Mouse (Mus musculus): Measurements from ENCODE around the gene C3ar1. TPM values are rescaled to one million over a fixed set of nuclear protein-coding genes. Genes with fewer than 3 reads are reported as not detected.

C3ar1 gene
- polyA plus RNA-seq, 1 experiment from 2014 or later: 1.4 TPM

DNA sequence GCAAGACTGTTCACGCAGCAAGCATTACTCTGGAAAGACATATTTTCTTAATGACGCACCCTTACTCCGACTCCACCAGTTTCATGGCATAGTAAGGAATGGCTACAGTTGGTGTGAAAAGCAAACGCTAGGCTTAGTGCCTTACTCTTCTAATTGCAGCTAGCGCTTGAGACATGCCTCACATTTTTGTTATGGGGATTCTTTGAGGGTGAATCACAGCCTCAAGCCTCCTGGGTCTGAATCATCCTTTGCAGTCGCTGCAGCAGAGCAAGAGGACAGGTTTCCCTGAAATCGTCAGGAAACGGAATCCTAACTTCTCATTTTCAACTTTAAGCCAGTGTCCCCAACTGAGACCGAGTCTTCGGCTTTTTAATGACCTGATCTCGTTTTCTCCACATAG lies 13.9 kb upstream of the C3ar1 start:
- Histone ChIP-seq H3K4me2 (no peak overlapping the region), H3K9ac (no peak overlapping the region), H3K9me3 (replicated peaks) (no peaks in the 10 kb centered on the region), H3K36me3 (no peaks in the 10 kb centered on the region), H3K27ac (ENCODE audit: poor library complexity, severe bottlenecking) (no peak overlapping the region), H3K4me1 (replicated peaks) (no peaks in the 10 kb centered on the region), H3K4me3 (no peak overlapping the region), H3K27me3 (replicated peaks) (no peaks in the 10 kb centered on the region)
- 59% methylated on average over 11 of the region's 11 CpGs for WGBS
- no peak for ATAC-seq (ENCODE audit: insufficient number of reproducible peaks, low FRiP score)

GRCm38 (mm10) chr6:122867914-122868313 lies 12.0 kb upstream of the C3ar1 start:
- Histone ChIP-seq H3K4me3 (no peak overlapping the region), H3K36me3 (no peaks in the 10 kb centered on the region), H3K4me2 (no peak overlapping the region), H3K27ac (ENCODE audit: poor library complexity, severe bottlenecking) (no peak overlapping the region), H3K4me1 (replicated peaks) (no peaks in the 10 kb centered on the region), H3K9me3 (replicated peaks) (no peaks in the 10 kb centered on the region), H3K9ac (no peak overlapping the region), H3K27me3 (replicated peaks) (no peaks in the 10 kb centered on the region)
- ATAC-seq (ENCODE audit: insufficient number of reproducible peaks, low FRiP score): no peak
- 59% methylated on average over 4 of the region's 4 CpGs for WGBS

DNA sequence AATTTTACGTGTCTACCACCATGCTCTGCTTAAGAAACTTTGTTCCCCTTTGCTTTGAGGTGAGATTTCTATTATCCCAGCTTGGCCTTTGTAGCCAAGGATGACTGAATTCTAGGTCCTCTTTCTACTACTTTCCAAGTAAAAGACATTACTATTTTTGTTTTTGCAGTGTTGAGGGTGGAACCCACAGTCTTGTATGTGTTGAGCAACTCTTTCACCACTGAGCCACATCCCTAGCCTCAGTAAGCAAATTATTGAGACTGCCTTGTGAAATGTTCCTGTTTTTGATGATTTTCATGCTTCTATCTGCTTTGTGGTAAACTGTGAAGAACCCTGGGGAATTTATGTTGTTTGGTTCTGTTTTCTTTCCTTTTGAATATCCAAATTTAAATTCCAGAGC lies 6.9 kb upstream of the C3ar1 start:
- H3K36me3 ChIP-seq: no peaks in the 10 kb centered on the region
- no peaks in the 10 kb centered on the region for H3K27me3 ChIP-seq (replicated peaks)
- no peak for ATAC-seq (ENCODE audit: insufficient number of reproducible peaks, low FRiP score)
- H3K27ac ChIP-seq (ENCODE audit: poor library complexity, severe bottlenecking): no peak overlapping the region
- no peak overlapping the region for H3K9ac ChIP-seq
- H3K9me3 ChIP-seq (replicated peaks): peaks cover 22% of the 10 kb centered on the region
- no peak overlapping the region for H3K4me3 ChIP-seq
- 78% methylated on average over 1 of the region's 1 CpGs for WGBS
- H3K4me1 ChIP-seq (replicated peaks): no peaks in the 10 kb centered on the region
- H3K4me2 ChIP-seq: no peak overlapping the region

GRCm38 (mm10) chr6:122862434-122862833 lies 6.5 kb upstream of the C3ar1 start:
- Histone ChIP-seq H3K27ac (ENCODE audit: poor library complexity, severe bottlenecking) (no peak overlapping the region), H3K36me3 (no peaks in the 10 kb centered on the region), H3K9ac (no peak overlapping the region), H3K9me3 (replicated peaks) (peaks cover 22% of the 10 kb centered on the region), H3K4me3 (no peak overlapping the region), H3K27me3 (replicated peaks) (no peaks in the 10 kb centered on the region), H3K4me1 (replicated peaks) (no peaks in the 10 kb centered on the region), H3K4me2 (no peak overlapping the region)
- no peak for ATAC-seq (ENCODE audit: insufficient number of reproducible peaks, low FRiP score)
- WGBS: 74% methylated on average over 6 of the region's 6 CpGs

DNA sequence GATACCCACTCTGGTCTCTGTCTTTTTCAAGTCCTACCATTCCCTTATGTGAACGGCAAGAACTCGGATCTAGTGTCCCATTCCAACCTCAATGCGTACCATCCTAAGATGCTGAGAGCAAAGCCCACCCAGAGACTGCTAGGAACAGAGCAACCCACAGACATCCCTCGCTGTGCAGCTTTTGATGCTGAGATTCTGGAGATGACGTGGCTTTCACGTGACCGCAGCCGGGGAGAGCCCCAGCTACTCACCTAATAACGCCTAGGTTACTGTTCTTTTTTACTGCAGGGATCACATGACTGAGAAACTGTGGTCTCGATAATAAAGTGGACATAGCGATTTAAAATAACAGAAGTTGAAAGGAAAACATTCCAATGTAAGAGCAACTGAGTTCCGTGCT lies 1.4 kb downstream of the C3ar1 start:
- Histone ChIP-seq H3K27me3 (replicated peaks) (no peaks in the 10 kb centered on the region), H3K4me3 (no peak overlapping the region), H3K27ac (ENCODE audit: poor library complexity, severe bottlenecking) (no peak overlapping the region), H3K9me3 (replicated peaks) (0 out of 2 replicates have a peak, but pooled peaks cover 2% of the 10 kb centered on the region), H3K4me2 (no peak overlapping the region), H3K4me1 (replicated peaks) (peaks cover 7% of the 10 kb centered on the region), H3K9ac (no peak overlapping the region), H3K36me3 (no peaks in the 10 kb centered on the region)
- WGBS: 79% methylated on average over 12 of the region's 12 CpGs
- no peak for ATAC-seq (ENCODE audit: insufficient number of reproducible peaks, low FRiP score)

DNA sequence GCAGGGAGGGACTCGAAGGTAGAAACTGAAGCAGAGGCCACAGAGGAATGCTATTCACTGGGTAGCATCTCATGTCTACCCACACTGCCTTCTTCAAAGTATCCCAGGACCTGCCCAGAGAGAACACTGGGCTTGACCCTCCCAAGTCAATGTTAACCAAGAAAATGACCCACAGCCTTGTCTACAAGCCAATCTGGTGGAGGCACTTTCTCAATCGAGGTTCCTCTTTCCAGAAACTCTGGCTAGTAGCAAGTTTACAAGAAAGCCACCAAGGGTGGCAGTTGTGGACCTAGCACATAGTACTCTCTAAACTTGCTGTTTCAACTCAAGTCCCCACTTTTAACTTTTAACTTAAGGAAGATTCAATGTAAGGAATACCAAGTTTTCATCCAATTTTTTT lies 3.3 kb downstream of the C3ar1 start:
- WGBS: 54% methylated on average over 2 of the region's 2 CpGs
- H3K9me3 ChIP-seq (replicated peaks): no peaks in the 10 kb centered on the region
- no peak for ATAC-seq (ENCODE audit: insufficient number of reproducible peaks, low FRiP score)
- H3K4me2 ChIP-seq: no peak overlapping the region
- H3K4me1 ChIP-seq (replicated peaks): peaks cover 7% of the 10 kb centered on the region
- H3K27me3 ChIP-seq (replicated peaks): no peaks in the 10 kb centered on the region
- no peak overlapping the region for H3K9ac ChIP-seq
- no peak overlapping the region for H3K27ac ChIP-seq (ENCODE audit: poor library complexity, severe bottlenecking)
- H3K36me3 ChIP-seq: no peaks in the 10 kb centered on the region
- no peak overlapping the region for H3K4me3 ChIP-seq

- WGBS: 87% methylated on average over 6 of the region's 6 CpGs
- peaks cover 73% of the 10 kb centered on the region for H3K36me3 ChIP-seq
- H3K4me1 ChIP-seq (replicated peaks): no peaks in the 10 kb centered on the region
- ATAC-seq (ENCODE audit: insufficient number of reproducible peaks, low FRiP score): no peak
- H3K27me3 ChIP-seq (replicated peaks): no peaks in the 10 kb centered on the region
- no peak overlapping the region for H3K27ac ChIP-seq (ENCODE audit: poor library complexity, severe bottlenecking)
- H3K9ac ChIP-seq: no peak overlapping the region
- no peak overlapping the region for H3K4me2 ChIP-seq
- H3K9me3 ChIP-seq (replicated peaks): no peaks in the 10 kb centered on the region
- H3K4me3 ChIP-seq: no peak overlapping the region
These were observed 12.2 kb downstream of the C3ar1 start for GRCm38 (mm10) chr6:122843759-122844158.

GRCm38 (mm10) chr6:122837539-122837938 lies 18.4 kb downstream of the C3ar1 start:
- Histone ChIP-seq H3K9ac (no peak overlapping the region), H3K9me3 (replicated peaks) (peaks cover 6% of the 10 kb centered on the region; the same call in 1 of the 2 replicates), H3K27me3 (replicated peaks) (no peaks in the 10 kb centered on the region), H3K4me3 (no peak overlapping the region), H3K4me1 (replicated peaks) (no peaks in the 10 kb centered on the region), H3K4me2 (no peak overlapping the region), H3K36me3 (peaks cover 93% of the 10 kb centered on the region), H3K27ac (ENCODE audit: poor library complexity, severe bottlenecking) (no peak overlapping the region)
- ATAC-seq (ENCODE audit: insufficient number of reproducible peaks, low FRiP score): no peak
- WGBS: 88% methylated on average over 5 of the region's 5 CpGs

- Histone ChIP-seq H3K36me3 (peaks cover 93% of the 10 kb centered on the region), H3K4me2 (no peak overlapping the region), H3K4me1 (replicated peaks) (no peaks in the 10 kb centered on the region), H3K9me3 (replicated peaks) (peaks cover 6% of the 10 kb centered on the region; the same call in 1 of the 2 replicates), H3K27ac (ENCODE audit: poor library complexity, severe bottlenecking) (no peak overlapping the region), H3K27me3 (replicated peaks) (no peaks in the 10 kb centered on the region), H3K9ac (no peak overlapping the region), H3K4me3 (no peak overlapping the region)
- no peak for ATAC-seq (ENCODE audit: insufficient number of reproducible peaks, low FRiP score)
- 100% methylated on average over 3 of the region's 3 CpGs for WGBS
These were observed 19.0 kb downstream of the C3ar1 start for GRCm38 (mm10) chr6:122836974-122837373.

GRCm38 (mm10) chr6:122834365-122834764 lies 21.6 kb downstream of the C3ar1 start:
- H3K4me3 ChIP-seq: no peak overlapping the region
- H3K27me3 ChIP-seq (replicated peaks): no peaks in the 10 kb centered on the region
- no peaks in the 10 kb centered on the region for H3K4me1 ChIP-seq (replicated peaks)
- H3K9me3 ChIP-seq (replicated peaks): peaks cover 6% of the 10 kb centered on the region; the same call in 1 of the 2 replicates
- no peak for ATAC-seq (ENCODE audit: insufficient number of reproducible peaks, low FRiP score)
- WGBS: 66% methylated on average over 4 of the region's 4 CpGs
- no peak overlapping the region for H3K27ac ChIP-seq (ENCODE audit: poor library complexity, severe bottlenecking)
- no peak overlapping the region for H3K9ac ChIP-seq
- peaks cover 91% of the 10 kb centered on the region for H3K36me3 ChIP-seq
- H3K4me2 ChIP-seq: no peak overlapping the region

DNA sequence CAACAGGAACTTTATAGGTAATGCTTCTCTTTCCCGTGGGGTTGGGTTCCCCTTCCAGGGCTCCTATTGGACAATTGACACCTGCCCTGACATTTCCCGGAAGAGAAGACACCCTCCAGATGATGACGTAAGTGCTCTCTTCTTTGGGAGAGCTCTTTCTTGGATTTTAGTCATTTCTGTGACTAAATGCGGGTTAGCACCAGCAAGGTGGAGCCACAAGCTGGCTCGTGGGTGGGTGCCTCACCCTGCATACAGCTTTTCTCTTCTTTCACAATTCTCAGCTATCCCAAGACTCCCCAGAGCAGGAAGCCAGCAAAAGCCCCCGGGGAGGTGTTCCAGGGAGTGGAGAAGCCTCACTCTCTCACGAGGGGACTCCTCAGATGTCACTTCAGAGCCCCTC lies 23.1 kb downstream of the C3ar1 start:
- Histone ChIP-seq H3K9me3 (replicated peaks) (peaks cover 6% of the 10 kb centered on the region; the same call in 1 of the 2 replicates), H3K4me3 (no peak overlapping the region)
- 77% methylated on average over 7 of the region's 7 CpGs for WGBS

GRCm38 (mm10) chr6:122828086-122828485 lies 27.9 kb downstream of the C3ar1 start:
- Histone ChIP-seq H3K9ac (no peak overlapping the region), H3K4me1 (replicated peaks) (peaks cover 33% of the 10 kb centered on the region), H3K27me3 (replicated peaks) (no peaks in the 10 kb centered on the region), H3K36me3 (peaks cover 48% of the 10 kb centered on the region), H3K4me2 (no peak overlapping the region), H3K4me3 (no peak overlapping the region), H3K27ac (ENCODE audit: poor library complexity, severe bottlenecking) (no peak overlapping the region), H3K9me3 (replicated peaks) (no peaks in the 10 kb centered on the region)
- WGBS: 47% methylated on average over 13 of the region's 13 CpGs
- no peak for ATAC-seq (ENCODE audit: insufficient number of reproducible peaks, low FRiP score)

More for the DNA sequence above, 23.1 kb downstream of the C3ar1 start:
- no peak overlapping the region for H3K27ac ChIP-seq (ENCODE audit: poor library complexity, severe bottlenecking)
- H3K4me2 ChIP-seq: no peak overlapping the region
- peaks cover 88% of the 10 kb centered on the region for H3K36me3 ChIP-seq
- H3K27me3 ChIP-seq (replicated peaks): no peaks in the 10 kb centered on the region
- no peak overlapping the region for H3K9ac ChIP-seq
- no peak for ATAC-seq (ENCODE audit: insufficient number of reproducible peaks, low FRiP score)
- H3K4me1 ChIP-seq (replicated peaks): no peaks in the 10 kb centered on the region

Measured in heart, embryonic 12.5 days (tissue).